Mouse (Mus musculus): Measurements from ENCODE around the gene Sema5a.

GRCm38 (mm10) chr15:32542746-32543145 lies 298.1 kb downstream of the Sema5a start:
- TF ChIP-seq GATA1 (IDR thresholded peaks at IDR 0.05; ENCODE audit: low read length) (no peak), TAL1 (IDR thresholded peaks at IDR 0.05; ENCODE audit: low read length) (no peak)
